Mouse (Mus musculus): ENCODE measurements around the gene Mak. TPM values are rescaled to one million over a fixed set of nuclear protein-coding genes. Genes with fewer than 3 reads are reported as not detected.

Mak gene
- total and polyA plus RNA-seq, 3 experiments = not detected

DNA sequence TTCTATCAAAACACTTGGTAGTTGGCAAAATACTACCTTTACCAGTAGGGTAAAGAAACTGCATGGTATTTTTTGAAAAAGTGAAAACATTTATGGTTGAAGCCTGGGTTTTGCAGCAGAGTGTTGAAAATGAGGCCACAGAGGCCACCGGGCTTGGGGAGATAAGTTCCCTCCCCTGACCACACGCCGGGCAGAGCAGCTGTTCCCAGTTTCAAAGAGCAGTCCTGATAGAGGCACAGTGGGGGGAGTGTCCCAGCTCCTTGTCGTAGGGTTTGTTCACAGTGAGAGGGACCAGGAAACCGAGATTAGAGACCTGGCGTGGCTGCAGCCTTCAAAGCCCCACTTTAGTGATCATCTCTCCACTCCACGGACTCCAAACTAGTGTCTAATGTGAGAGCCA is 59.0 kb downstream of the Mak start:
- Histone ChIP-seq H3K4me3 (ENCODE audit: control insufficient read depth in 1 of 2, insufficient read depth in 1 of 2, low read depth in 2 of 2, low read length in 2 of 2) (no peak overlapping the region), H3K27me3 (ENCODE audit: control insufficient read depth in 1 of 2, insufficient read depth in 2 of 2, low read length in 2 of 2) (no peaks in the 10 kb centered on the region), H3K36me3 (ENCODE audit: control insufficient read depth in 1 of 2, insufficient read depth in 2 of 2, low read length in 2 of 2) (peaks cover 4 to 26% of the 10 kb centered on the region in 2 experiments), H3K79me2 (ENCODE audit: control insufficient read depth, insufficient read depth, low read length, poor library complexity) (peaks cover 19% of the 10 kb centered on the region), H3K9ac (ENCODE audit: control insufficient read depth, low read depth, low read length, poor library complexity, severe bottlenecking) (no peak overlapping the region), H3K4me1 (ENCODE audit: control insufficient read depth in 1 of 2, insufficient read depth in 2 of 2, low read length in 2 of 2) (peaks cover 5 to 31% of the 10 kb centered on the region in 2 experiments), H3K27ac (ENCODE audit: control insufficient read depth, low read depth, low read length) (no peak overlapping the region), H3K9me3 (replicated peaks; ENCODE audit: insufficient read depth, low read length) (no peaks in the 10 kb centered on the region)
- DNase-seq (ENCODE audit: low read depth, low spot score) = no peak
- TF ChIP-seq TAL1 (IDR thresholded peaks at IDR 0.05; ENCODE audit: low read length) (peak; percentile 64), ETS1 (IDR thresholded peaks at IDR 0.05; ENCODE audit: low read depth, low read length) (peak; percentile 39), UBTF (IDR thresholded peaks at IDR 0.05; ENCODE audit: borderline replicate concordance, insufficient read depth, low read depth, low read length) (no peak), SIN3A (IDR thresholded peaks at IDR 0.05; ENCODE audit: low read length) (0 out of 2 replicates have a peak, but pooled peaks have one; percentile 19), EP300 (IDR thresholded peaks at IDR 0.05; ENCODE audit: low read depth in 1 of 2, low read length in 2 of 2) (peak in 1 of 2 experiments; percentile 36; a peak in 1 of 4 replicates), TCF12 (IDR thresholded peaks at IDR 0.05; ENCODE audit: low read depth, low read length) (peak; percentile 40; the same call in 1 of the 2 replicates), ELF1 (IDR thresholded peaks at IDR 0.05; ENCODE audit: low read depth, low read length) (no peak)

DNA sequence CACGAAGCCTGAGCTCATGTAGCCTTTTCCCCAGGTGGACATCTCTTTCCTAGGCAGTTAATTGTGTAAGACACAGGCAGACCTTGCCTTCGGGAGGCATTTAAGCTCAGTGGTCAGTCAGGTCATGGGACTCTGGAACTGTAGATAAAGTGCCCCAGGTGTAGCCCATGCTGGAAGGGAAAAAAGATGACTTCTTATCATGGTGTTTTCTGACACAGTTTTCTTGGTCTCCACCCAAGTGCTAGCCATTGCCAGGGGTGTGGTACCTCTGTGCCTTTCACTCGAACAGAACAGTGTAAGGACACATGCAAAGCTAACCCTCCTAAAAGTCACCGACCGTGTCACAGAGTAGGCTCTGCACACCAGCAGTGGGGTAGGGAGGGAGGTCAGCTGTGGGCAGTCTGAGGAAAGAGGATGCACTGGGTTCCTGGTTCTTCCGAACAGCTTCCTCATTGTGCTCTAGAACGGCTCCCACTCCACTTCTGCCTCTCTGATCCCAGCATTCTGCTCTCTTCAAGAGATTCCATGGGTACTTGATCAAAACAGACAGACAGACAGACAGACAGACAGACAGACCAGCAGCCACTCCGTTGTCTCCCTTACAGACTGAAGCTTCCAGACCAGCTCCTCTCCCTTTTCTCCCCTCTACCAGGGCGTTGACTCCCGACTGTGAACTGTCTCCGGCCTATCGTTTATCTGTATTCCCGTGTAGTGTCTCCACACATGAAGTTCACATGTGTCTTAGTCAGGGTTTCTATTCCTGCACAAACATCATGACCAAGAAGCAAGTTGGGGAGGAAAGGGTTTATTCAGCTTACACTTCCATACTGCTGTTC is 60.5 kb downstream of the Mak start:
- no peak for DNase-seq (ENCODE audit: low read depth, low spot score)
- Histone ChIP-seq H3K9me3 (replicated peaks; ENCODE audit: insufficient read depth, low read length) (no peaks in the 10 kb centered on the region), H3K36me3 (ENCODE audit: control insufficient read depth in 1 of 2, insufficient read depth in 2 of 2, low read length in 2 of 2) (peaks cover 5 to 26% of the 10 kb centered on the region in 2 experiments), H3K79me2 (ENCODE audit: control insufficient read depth, insufficient read depth, low read length, poor library complexity) (peaks cover 19% of the 10 kb centered on the region), H3K4me3 (ENCODE audit: control insufficient read depth in 1 of 2, insufficient read depth in 1 of 2, low read depth in 2 of 2, low read length in 2 of 2) (no peak overlapping the region), H3K27ac (ENCODE audit: control insufficient read depth, low read depth, low read length) (peak overlapping the region; percentile 76), H3K4me1 (ENCODE audit: control insufficient read depth in 1 of 2, insufficient read depth in 2 of 2, low read length in 2 of 2) (peaks cover 5 to 32% of the 10 kb centered on the region in 2 experiments), H3K27me3 (ENCODE audit: control insufficient read depth in 1 of 2, insufficient read depth in 2 of 2, low read length in 2 of 2) (no peaks in the 10 kb centered on the region), H3K9ac (ENCODE audit: control insufficient read depth, low read depth, low read length, poor library complexity, severe bottlenecking) (no peak overlapping the region)
- TF ChIP-seq EP300 (IDR thresholded peaks at IDR 0.05; ENCODE audit: low read depth in 1 of 2, low read length in 2 of 2) (no peak), MAX (IDR thresholded peaks at IDR 0.05; ENCODE audit: low read length) (0 out of 2 replicates have a peak, but pooled peaks have one; percentile 18), TCF12 (IDR thresholded peaks at IDR 0.05; ENCODE audit: low read depth, low read length) (peak; percentile 43; the same call in 1 of the 2 replicates)

DNA sequence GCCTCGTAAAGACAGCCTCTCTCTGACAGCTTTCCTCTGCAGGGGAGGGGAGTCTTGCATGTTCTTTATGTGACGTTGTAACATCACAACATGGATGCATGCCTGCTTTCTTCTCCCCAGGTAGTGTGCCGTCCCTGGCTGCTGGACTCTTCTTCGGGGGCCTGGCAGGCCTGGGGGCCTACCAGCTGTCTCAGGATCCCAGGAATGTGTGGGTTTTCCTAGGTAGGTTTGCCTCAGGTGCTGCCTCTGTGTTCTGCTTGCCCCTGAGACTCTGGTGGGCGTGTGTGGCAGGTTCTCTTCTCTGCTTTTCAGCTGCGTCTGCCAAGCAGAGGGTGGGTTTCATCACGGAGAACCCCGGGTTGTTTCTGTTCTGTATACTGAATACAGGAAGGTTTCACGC is 61.3 kb downstream of the Mak start:
- H3K9ac ChIP-seq (ENCODE audit: control insufficient read depth, low read depth, low read length, poor library complexity, severe bottlenecking) = peak overlapping the region; percentile 18; the same call in 1 of the 2 replicates
- peaks cover 5 to 32% of the 10 kb centered on the region in 2 experiments for H3K4me1 ChIP-seq (ENCODE audit: control insufficient read depth in 1 of 2, insufficient read depth in 2 of 2, low read length in 2 of 2)
- no peak for TF ChIP-seq POLR2AphosphoS5 (IDR thresholded peaks at IDR 0.05; ENCODE audit: borderline replicate concordance, low read depth, low read length)
- peak overlapping the region; percentile 76 for H3K27ac ChIP-seq (ENCODE audit: control insufficient read depth, low read depth, low read length)
- no peak for DNase-seq (ENCODE audit: low read depth, low spot score)
- peaks cover 5 to 26% of the 10 kb centered on the region in 2 experiments for H3K36me3 ChIP-seq (ENCODE audit: control insufficient read depth in 1 of 2, insufficient read depth in 2 of 2, low read length in 2 of 2)
- H3K27me3 ChIP-seq (ENCODE audit: control insufficient read depth in 1 of 2, insufficient read depth in 2 of 2, low read length in 2 of 2) = no peaks in the 10 kb centered on the region
- H3K9me3 ChIP-seq (replicated peaks; ENCODE audit: insufficient read depth, low read length) = no peaks in the 10 kb centered on the region
- peak overlapping the region in 1 of 2 experiments; percentile 13; a peak in 1 of 4 replicates for H3K4me3 ChIP-seq (ENCODE audit: control insufficient read depth in 1 of 2, insufficient read depth in 1 of 2, low read depth in 2 of 2, low read length in 2 of 2)
- peaks cover 19% of the 10 kb centered on the region for H3K79me2 ChIP-seq (ENCODE audit: control insufficient read depth, insufficient read depth, low read length, poor library complexity)

All from MEL (cell line).